Mouse (Mus musculus) thymus, postnatal 36 days (tissue): ENCODE measurements around the gene Hsp90ab1.

Experiments
- DNase-seq, 2 experiments: peaks; one replicate each; pipeline ENCODE4 v3.0.0; 2022; ENCODE audit warnings: mixed read lengths in 2 of 2

Gene Hsp90ab1

DNA sequence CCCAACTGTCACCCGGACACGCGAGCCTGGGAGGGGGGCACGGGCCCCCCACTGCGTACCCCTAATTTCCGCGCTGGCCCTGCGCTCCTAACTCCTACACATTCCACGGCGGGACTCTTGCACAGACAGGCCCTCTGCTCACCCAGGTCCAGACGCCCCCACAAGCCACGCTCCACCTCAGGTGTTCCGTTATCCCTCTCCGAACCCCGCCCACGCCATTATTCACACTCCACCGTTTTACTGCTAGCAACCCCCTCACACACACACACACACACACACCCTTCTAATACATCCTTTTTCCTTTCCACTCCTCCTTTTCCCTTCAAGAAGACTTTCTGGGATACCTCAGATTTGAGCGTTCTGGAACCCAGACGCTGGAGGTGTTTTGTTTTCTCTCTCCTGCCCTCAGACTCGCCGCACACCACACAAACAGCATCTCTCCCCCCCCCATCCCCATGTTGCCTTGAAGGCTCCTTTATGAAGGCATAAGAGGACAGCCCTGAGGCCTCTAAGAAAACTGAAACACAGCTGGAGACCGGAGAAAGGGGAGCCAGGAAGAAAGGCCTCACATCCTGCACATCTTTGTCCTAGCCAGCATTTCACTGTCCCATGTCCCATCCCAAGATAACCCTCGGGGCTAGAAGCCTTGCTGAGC is 22.8 kb upstream of the Hsp90ab1 start:
- DNase-seq = no peak

DNA sequence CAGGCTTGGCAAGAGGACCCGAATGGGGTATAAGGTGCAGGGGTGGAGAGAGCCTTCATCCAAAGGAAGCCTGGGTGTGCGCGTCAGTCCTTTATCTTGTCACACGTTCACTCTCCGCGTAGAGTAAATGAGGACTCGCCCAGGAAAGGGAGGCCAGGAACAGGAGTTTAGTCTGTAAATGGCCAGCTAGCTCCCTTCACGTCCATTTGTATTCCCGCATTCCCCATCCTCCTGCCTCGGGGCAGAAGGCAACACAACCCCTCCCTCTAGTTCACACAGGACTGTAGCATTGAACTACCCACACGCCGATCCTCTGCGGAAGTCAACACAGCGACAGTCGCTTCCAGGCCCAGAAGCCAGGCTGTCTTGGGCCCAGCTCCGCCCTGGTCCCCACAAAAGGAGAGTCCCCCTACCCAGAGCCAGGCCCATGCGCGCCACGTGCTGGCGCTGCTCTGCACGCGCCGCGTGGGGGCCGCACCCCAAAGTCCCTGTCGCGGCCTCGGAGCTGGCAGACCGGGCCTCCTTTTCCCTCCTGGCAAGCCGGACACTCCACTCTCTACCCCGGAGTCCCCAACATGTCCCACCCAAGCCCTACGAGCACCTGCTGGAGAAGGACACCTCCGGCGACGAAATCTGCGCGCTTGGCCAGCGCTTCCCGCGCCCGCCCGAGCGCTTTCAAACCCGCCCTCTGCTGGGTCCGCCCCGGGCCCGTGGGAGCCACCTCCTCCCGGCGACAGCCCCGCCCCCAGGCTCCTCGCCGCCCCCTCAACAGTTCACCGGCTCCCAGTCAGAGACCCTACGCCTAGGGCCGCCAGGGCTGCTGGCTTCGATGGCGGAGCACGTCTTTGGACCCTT is 22.0 kb upstream of the Hsp90ab1 start:
- DNase-seq = peak; percentile 87 to 90

- no peak for DNase-seq
Observed at GRCm38 (mm10) chr17:45594195-45594594, 21.1 kb upstream of the Hsp90ab1 start.

- peak in 1 of 2 experiments; percentile 27 for DNase-seq
Observed at GRCm38 (mm10) chr17:45593479-45593878, 20.4 kb upstream of the Hsp90ab1 start.

GRCm38 (mm10) chr17:45592606-45593431 is 19.7 kb upstream of the Hsp90ab1 start:
- no peak for DNase-seq

- DNase-seq = peak in 1 of 2 experiments; percentile 27
Observed at GRCm38 (mm10) chr17:45591701-45592605, 18.9 kb upstream of the Hsp90ab1 start.

DNA sequence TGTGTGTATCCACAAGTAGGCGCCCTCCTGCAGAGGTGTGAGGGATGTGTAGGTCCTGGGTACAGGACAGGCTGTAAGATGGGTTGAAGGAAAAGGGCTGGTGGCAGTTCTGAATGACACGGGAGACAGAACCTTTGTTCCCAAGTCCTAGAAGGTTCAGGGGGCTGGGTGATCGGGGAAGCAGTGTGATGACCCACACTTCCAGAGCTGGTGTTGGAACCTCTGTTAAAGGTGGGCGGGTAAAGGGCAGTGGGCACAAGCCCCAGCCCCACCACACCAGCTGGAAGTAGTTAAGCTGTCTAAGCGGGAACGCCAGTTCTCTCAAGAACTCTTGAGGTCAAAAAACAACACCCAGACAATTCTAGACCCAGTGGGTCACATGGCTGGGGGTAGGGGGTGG is 17.3 kb upstream of the Hsp90ab1 start:
- no peak for DNase-seq

GRCm38 (mm10) chr17:45589844-45590243 is 16.8 kb upstream of the Hsp90ab1 start:
- DNase-seq = no peak

- no peak for DNase-seq
Observed at GRCm38 (mm10) chr17:45589236-45589635, 16.2 kb upstream of the Hsp90ab1 start.

DNA sequence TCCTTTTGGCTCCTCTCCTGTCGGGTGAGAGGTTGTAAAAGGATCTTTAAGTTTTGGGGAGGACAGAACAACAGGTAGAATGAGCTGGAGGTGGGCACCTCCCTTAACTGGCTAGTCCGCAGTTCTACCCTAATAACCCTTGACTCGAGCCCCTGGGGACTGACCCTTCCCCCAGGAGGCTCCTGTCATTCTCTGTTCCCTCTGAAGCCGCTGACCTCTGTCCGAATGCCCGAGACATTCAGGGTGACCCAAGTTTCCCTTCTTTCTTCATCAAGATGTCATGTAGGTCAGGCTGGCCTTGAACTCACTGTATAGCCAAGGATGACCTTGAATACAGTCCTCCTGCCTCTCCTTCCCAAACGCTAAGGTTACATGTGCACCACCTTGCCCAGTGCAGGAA is 15.3 kb upstream of the Hsp90ab1 start:
- DNase-seq = no peak

DNA sequence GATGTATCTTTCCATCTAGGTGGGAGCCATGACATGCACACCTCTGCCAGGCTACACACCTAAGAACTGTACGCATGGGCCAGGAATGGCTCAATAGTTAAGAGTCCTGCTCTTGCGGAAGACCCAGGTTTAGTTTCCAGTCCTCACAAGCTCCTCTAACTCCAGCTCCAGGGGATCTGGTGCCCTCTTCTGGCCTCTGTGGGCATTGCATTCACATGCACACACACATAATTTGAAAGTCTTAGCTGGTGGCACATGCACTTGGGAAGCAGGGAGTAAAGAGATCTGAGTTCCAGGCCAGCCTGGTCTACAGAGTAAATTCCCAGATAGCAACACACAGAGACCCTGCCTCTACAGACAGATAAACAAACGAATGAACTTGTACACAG is 13.4 kb upstream of the Hsp90ab1 start:
- peak in 1 of 2 experiments; percentile 36 for DNase-seq

GRCm38 (mm10) chr17:45585725-45586448 is 12.8 kb upstream of the Hsp90ab1 start:
- DNase-seq = no peak

DNA sequence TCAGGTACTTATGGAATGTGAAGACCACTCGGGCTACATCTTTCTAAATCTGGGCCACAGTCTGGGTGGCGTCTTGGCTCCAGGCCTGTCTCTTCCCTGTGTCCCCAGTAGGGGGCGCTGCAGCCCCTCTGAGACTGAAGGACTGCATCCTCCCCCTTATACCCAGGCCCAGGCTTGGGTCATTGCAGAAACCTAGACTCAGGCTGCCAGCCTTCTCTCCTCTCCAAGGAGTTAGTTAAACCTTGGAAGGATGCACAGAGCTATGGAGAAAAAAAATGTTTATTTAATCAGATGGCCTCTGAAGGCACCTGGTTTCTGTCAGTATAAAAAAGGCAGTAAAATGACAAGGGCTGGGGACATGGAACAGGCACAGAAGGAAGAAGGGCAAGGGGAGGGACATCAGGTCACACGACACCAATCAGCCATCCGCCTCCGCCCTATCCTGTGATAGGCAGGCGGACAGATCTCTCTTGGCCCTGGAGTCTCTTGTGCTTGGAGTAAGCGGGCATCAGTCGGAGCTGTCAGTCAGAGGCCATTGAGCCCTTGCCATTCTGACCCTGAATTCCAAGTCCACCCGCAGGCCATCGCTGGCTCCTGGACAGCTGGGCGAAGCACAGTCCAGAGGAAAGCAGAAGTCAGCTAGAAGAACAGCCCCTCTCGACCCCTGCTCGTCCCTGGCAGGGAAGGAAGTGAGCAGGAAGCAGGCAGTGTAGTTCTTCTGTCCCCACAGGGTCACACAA is 12.0 kb upstream of the Hsp90ab1 start:
- DNase-seq = peak; percentile 76 to 79

GRCm38 (mm10) chr17:45584096-45584896 is 11.2 kb upstream of the Hsp90ab1 start:
- peak in 1 of 2 experiments; percentile 41 for DNase-seq

DNA sequence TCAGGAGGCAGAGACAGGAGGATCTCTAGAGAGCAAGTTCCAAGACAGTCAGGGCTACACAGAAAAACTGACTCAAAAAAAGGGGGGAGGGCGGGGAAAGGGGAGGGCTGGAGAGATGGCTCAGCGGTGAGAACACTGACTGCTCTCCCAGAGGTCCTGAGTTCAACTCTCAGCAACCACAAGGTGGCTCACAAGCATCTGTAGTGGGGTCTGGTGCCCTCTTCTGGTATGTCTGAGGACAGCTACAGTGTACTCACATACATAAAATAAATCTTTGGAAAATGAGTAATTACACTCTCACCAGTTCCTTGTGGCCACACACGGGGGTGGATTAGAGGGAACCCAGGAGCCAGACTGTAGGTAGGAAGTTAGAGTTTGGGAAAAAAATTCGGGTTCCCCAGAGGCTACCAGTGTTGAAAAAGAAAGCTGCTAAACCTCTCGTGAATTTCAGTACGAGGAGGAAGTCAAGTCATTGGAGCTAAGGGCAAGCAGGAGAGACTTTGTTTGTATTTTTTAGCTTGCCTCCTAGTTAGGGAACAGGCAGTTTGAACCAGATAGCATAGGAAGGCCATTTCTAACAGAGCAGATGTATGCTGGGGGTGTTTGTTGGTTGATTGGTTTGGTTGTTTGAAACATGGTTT is 9.8 kb upstream of the Hsp90ab1 start:
- DNase-seq = peak; percentile 42 to 51

GRCm38 (mm10) chr17:45582188-45582587 is 9.1 kb upstream of the Hsp90ab1 start:
- DNase-seq = peak in 1 of 2 experiments; percentile 5

DNA sequence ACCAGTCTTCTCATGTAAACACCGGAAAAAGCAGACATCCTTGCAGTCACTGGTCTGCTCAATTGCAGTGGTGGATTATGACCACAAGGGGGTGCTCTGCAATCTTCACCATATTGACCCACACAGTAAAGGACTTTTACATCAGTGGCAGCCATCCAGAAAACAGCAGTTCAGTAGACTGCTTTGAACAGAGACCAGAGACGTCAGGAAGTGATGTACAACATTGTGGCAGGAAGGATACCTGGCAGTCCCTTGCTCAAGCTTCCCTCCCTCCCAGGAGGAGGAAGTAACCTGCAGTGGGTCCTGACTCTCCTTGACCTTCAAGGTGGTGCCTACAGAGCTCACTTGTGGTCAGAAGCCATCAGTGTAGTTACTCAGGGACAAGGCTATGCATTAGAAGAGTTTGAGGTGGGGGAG is 8.5 kb upstream of the Hsp90ab1 start:
- peak; percentile 68 to 70 for DNase-seq

- peak in 1 of 2 experiments; percentile 16 for DNase-seq
Observed at GRCm38 (mm10) chr17:45580958-45581477, 7.9 kb upstream of the Hsp90ab1 start.

DNA sequence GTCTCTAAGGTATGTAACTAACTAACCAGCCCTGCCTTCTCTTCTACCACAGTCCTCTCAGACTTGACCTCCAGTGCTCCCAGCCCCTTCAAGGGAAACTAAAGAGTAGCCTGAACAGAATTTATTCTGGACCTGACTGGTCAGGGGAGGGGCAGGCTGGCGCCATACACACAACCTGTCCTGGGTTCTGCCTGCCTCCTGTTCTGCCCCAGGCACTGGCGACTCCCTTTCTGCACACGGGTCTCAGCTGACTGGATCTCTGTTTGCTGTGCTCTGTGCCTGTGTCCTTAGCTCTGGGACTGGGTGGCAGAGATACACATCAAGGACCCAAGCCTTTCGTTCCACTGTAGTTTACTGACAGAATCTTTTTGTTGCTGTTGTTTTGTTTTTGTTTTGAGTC is 6.5 kb upstream of the Hsp90ab1 start:
- DNase-seq = peak in 1 of 2 experiments; percentile 6
